Mouse (Mus musculus) embryonic facial prominence, embryonic 13.5 days (tissue): Measurements from ENCODE around the gene Dcps. TPM values are rescaled to one million over a fixed set of nuclear protein-coding genes. Genes with fewer than 3 reads are reported as not detected.

Source experiments
- ATAC-seq: fragments of 200-750 bp; cut with Nextera tagmentation; 2 replicates; pipeline ENCODE4 v1.8.0; 2017; ENCODE audit warnings: low read depth; ENCODE audit not compliant: insufficient number of reproducible peaks, insufficient read depth, low FRiP score, low TSS enrichment
- H3K27ac ChIP-seq: fragments of 300-500 bp; sonication (generic); 2 replicates; pipeline ENCODE4 v1.5.1; 2015; ENCODE audit warnings: moderate library complexity, mild to moderate bottlenecking, inconsistent platforms
- H3K27me3 ChIP-seq: fragments of 300-500 bp; sonication (generic); 2 replicates; pipeline ENCODE4 v1.6.1; 2015; ENCODE audit warnings: mild to moderate bottlenecking, inconsistent platforms
- H3K36me3 ChIP-seq: fragments of 300-500 bp; sonication (generic); 2 replicates; pipeline ENCODE4 v1.6.1; 2015; ENCODE audit warnings: mild to moderate bottlenecking, inconsistent platforms
- H3K4me1 ChIP-seq: fragments of 300-500 bp; sonication (generic); 2 replicates; pipeline ENCODE4 v1.6.1; 2015; ENCODE audit warnings: inconsistent platforms
- H3K4me2 ChIP-seq: fragments of 300-500 bp; sonication (generic); 2 replicates; pipeline ENCODE4 v1.6.1; 2015; ENCODE audit warnings: moderate library complexity, mild to moderate bottlenecking, inconsistent platforms
- H3K4me3 ChIP-seq: fragments of 300-500 bp; sonication (generic); 2 replicates; pipeline ENCODE4 v1.5.1; 2015; ENCODE audit warnings: mild to moderate bottlenecking, inconsistent platforms
- H3K9ac ChIP-seq: fragments of 300-500 bp; sonication (generic); 2 replicates; pipeline ENCODE4 v1.6.1; 2015; ENCODE audit warnings: mild to moderate bottlenecking, inconsistent platforms
- H3K9me3 ChIP-seq: fragments of 300-500 bp; sonication (generic); 2 replicates; pipeline ENCODE4 v1.6.1; 2016; ENCODE audit warnings: inconsistent platforms
- WGBS: fragments of 180-500 bp; shearing (Covaris S2); methylation state at CpG from one replicate; pipeline ENCODE4 v1.1.7; 2015; ENCODE audit warnings: mixed read lengths; 5-methylcytosine and 5-hydroxymethylcytosine counted together
- polyA plus RNA-seq: library from polyadenylated mRNA; unstranded; fragments of >200 nt; fragmentation: Nextera tagmentation; extraction: Ambion mirVana; gene quantifications from 2 replicates; pipeline ENCODE4 v1.2.1, GENCODE M21; 2015

Dcps gene
- polyA plus RNA-seq, 1 experiment from 2014 or later = 82.1 TPM

DNA sequence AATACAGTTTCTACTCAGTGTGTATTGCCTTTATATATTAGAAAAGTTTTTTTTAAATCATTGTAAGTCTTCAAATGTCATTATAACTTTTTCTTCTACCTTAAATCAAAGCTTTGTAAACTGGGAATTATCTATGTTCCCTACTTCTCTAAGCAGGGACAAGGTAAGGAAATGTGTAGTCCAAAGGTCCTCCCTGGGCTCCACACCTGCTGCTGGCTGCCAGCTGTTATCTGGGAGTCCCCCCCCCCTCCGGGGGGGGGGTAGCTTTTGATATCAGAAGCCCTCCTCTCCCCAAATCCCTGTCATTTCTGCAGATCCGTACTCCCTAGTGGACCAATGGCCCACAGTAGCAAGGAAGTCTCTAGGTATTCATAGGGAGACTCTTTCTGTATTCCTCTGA lies 70.4 kb downstream of the Dcps start:
- Histone ChIP-seq H3K4me1 (peaks cover 45% of the 10 kb centered on the region), H3K4me3 (no peak overlapping the region), H3K27me3 (no peaks in the 10 kb centered on the region), H3K36me3 (peaks cover 4% of the 10 kb centered on the region; the same call in 1 of the 2 replicates), H3K9me3 (no peaks in the 10 kb centered on the region), H3K27ac (0 out of 2 replicates have a peak overlapping the region, but pooled peaks have one; percentile 28), H3K4me2 (no peak overlapping the region), H3K9ac (no peak overlapping the region)
- WGBS = 66% methylated on average over 2 of the region's 2 CpGs
- no peak for ATAC-seq

- ATAC-seq = no peak
These were observed 71.2 kb downstream of the Dcps start for GRCm38 (mm10) chr9:35104711-35105110.

GRCm38 (mm10) chr9:35098762-35099161 lies 77.1 kb downstream of the Dcps start:
- Histone ChIP-seq H3K27me3 (no peaks in the 10 kb centered on the region), H3K36me3 (peaks cover 4% of the 10 kb centered on the region; the same call in 1 of the 2 replicates), H3K9me3 (no peaks in the 10 kb centered on the region), H3K27ac (no peak overlapping the region), H3K9ac (no peak overlapping the region), H3K4me1 (no peaks in the 10 kb centered on the region), H3K4me3 (no peak overlapping the region), H3K4me2 (no peak overlapping the region)
- 73% methylated on average over 4 of the region's 4 CpGs for WGBS
- no peak for ATAC-seq

More at GRCm38 (mm10) chr9:35104711-35105110, 71.2 kb downstream of the Dcps start:
- Histone ChIP-seq H3K4me2 (no peak overlapping the region), H3K36me3 (peaks cover 4% of the 10 kb centered on the region; the same call in 1 of the 2 replicates), H3K4me1 (peaks cover 38% of the 10 kb centered on the region), H3K27ac (no peak overlapping the region), H3K27me3 (no peaks in the 10 kb centered on the region), H3K9ac (no peak overlapping the region), H3K9me3 (no peaks in the 10 kb centered on the region), H3K4me3 (no peak overlapping the region)
- WGBS = 70% methylated on average over 4 of the region's 4 CpGs

DNA sequence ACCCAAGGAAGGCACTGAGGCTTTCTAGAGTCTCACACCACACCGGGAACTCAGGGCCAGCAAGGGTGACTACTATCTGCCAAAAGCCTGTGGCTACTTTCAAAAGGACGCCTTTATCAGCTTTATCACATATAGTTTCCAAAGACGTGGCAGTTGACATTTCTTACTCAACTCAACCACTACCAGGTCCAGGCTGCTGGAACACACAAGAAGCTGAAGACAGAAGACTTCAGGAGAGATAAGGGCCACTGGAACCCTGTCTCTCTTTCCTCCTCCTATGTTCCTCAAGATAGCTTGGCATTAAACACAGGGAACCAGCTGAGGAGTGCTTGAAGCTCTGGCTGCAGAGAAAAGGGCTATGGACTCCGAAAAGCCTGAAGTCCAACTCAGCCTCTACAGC lies 78.0 kb downstream of the Dcps start:
- Histone ChIP-seq H3K4me1 (no peaks in the 10 kb centered on the region), H3K27ac (no peak overlapping the region), H3K9me3 (no peaks in the 10 kb centered on the region), H3K36me3 (peaks cover 4% of the 10 kb centered on the region; the same call in 1 of the 2 replicates), H3K27me3 (no peaks in the 10 kb centered on the region), H3K4me3 (no peak overlapping the region), H3K9ac (no peak overlapping the region), H3K4me2 (no peak overlapping the region)
- WGBS = 90% methylated on average over 4 of the region's 4 CpGs
- ATAC-seq = no peak

GRCm38 (mm10) chr9:35095726-35096125 lies 80.1 kb downstream of the Dcps start:
- Histone ChIP-seq H3K36me3 (no peaks in the 10 kb centered on the region), H3K9me3 (no peaks in the 10 kb centered on the region), H3K4me1 (no peaks in the 10 kb centered on the region), H3K4me3 (no peak overlapping the region), H3K27me3 (no peaks in the 10 kb centered on the region), H3K9ac (no peak overlapping the region), H3K4me2 (no peak overlapping the region), H3K27ac (no peak overlapping the region)
- 86% methylated on average over 1 of the region's 1 CpGs for WGBS
- ATAC-seq = no peak

DNA sequence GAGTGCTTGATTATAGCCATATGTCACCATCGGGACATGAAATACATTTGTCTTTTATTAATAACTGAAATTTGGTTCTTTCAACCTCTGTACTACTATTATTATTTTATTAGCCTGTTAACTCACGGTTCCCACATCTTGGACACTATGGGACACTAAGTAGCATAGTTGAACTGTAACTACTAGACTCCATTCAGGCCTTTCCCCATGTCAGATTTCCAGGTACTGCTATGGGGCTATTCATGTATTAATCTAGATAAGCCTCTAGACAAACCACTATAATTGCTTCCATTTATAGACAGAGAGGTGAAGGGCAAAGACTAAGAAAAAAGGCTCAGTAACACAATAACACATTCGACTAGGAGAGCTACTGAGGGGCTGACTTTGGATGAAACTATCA lies 82.5 kb downstream of the Dcps start:
- Histone ChIP-seq H3K4me3 (no peak overlapping the region), H3K9me3 (no peaks in the 10 kb centered on the region), H3K4me1 (no peaks in the 10 kb centered on the region), H3K4me2 (no peak overlapping the region), H3K27me3 (no peaks in the 10 kb centered on the region), H3K27ac (no peak overlapping the region), H3K9ac (no peak overlapping the region), H3K36me3 (no peaks in the 10 kb centered on the region)
- no peak for ATAC-seq
- 86% methylated on average over 3 of the region's 3 CpGs for WGBS

GRCm38 (mm10) chr9:35092904-35093303 lies 83.0 kb downstream of the Dcps start:
- Histone ChIP-seq H3K9me3 (no peaks in the 10 kb centered on the region), H3K27me3 (no peaks in the 10 kb centered on the region), H3K4me1 (no peaks in the 10 kb centered on the region), H3K4me2 (no peak overlapping the region), H3K9ac (no peak overlapping the region), H3K27ac (no peak overlapping the region), H3K36me3 (no peaks in the 10 kb centered on the region), H3K4me3 (no peak overlapping the region)
- ATAC-seq = no peak
- WGBS = 96% methylated on average over 2 of the region's 2 CpGs

Other genes starting within 250 kb of the Dcps start
- gene St3gal4, start 56.8 kb downstream of the Dcps start, polyA plus RNA-seq = 42.0 and 48.2 TPM in 2 replicates
- gene Srpr, start 24.1 kb upstream of the Dcps start, polyA plus RNA-seq = 129 and 145 TPM in 2 replicates
- gene Tirap, start 24.2 kb upstream of the Dcps start, polyA plus RNA-seq = 11.8 and 12.4 TPM in 2 replicates
- gene Foxred1, start 35.0 kb upstream of the Dcps start, polyA plus RNA-seq = 41.8 and 44.9 TPM in 2 replicates
- gene Fam118b, start 91.7 kb upstream of the Dcps start, polyA plus RNA-seq = 53.2 and 61.4 TPM in 2 replicates
- 30.2 and 30.8 TPM in 2 replicates for gene Rpusd4, start 91.8 kb upstream of the Dcps start, polyA plus RNA-seq
- 20.7 and 21.4 TPM in 2 replicates for gene Cdon, start 245.1 kb upstream of the Dcps start, polyA plus RNA-seq